In genomic region chr2:77781390-77781789, GRCm38 (mm10) we compare ENCODE assay signal across 28 mouse cellular contexts. TPM values are rescaled to one million over a fixed set of nuclear protein-coding genes. Genes with fewer than 3 reads are reported as not detected.
DNase-seq lines count a peak whose midpoint lies in the region; ATAC-seq and TF ChIP-seq lines count a peak whose summit lies in the region.
"Had no signal": no experiment of that assay in that cellular context is flagged by ENCODE, and none has a peak within 500 bp of the region (broad histone marks: within the 10 kb centered on the region; RNA-seq: fewer than 3 reads in every experiment).

No protein-coding gene starts in this region.

- H3K4me3 ChIP-seq in intestine, embryonic 14.5 days (ENCODE audit: low read depth, low read length) = no peak overlapping the region
- no peak overlapping the region for H3K4me3 ChIP-seq in intestine, postnatal 0 days (ENCODE audit: low read depth, low read length)
- H3K4me3 ChIP-seq in lung, embryonic 15.5 days = no peak overlapping the region
- H3K4me3 ChIP-seq in lung, adult 2 months (replicated peaks; ENCODE audit: extremely low read depth, low read depth, low read length) = no peak overlapping the region
- H3K4me3 ChIP-seq in limb, embryonic 15.5 days = no peak overlapping the region
- H3K4me3 ChIP-seq: embryonic facial prominence, embryonic 13.5 days; forebrain, embryonic 13.5 days; heart, embryonic 12.5 days; limb, embryonic 12.5 days; liver, embryonic 13.5 days; megakaryocyte, embryonic 14.5 days; neural tube, embryonic 12.5 days had no signal

- WGBS in intestine, embryonic 14.5 days = 42% methylated on average over 7 of the region's 7 CpGs
- WGBS in intestine, postnatal 0 days = 58% methylated on average over 7 of the region's 7 CpGs
- WGBS in lung, embryonic 15.5 days = 40% methylated on average over 7 of the region's 7 CpGs
- WGBS in lung, adult 2 months = 67% methylated on average over 7 of the region's 7 CpGs
- WGBS in limb, embryonic 15.5 days = 62% methylated on average over 7 of the region's 7 CpGs

- no peaks in the 10 kb centered on the region for H3K27me3 ChIP-seq in intestine, embryonic 14.5 days (replicated peaks; ENCODE audit: control insufficient read depth, insufficient read depth, low read length)
- no peaks in the 10 kb centered on the region for H3K27me3 ChIP-seq in intestine, postnatal 0 days (replicated peaks; ENCODE audit: control insufficient read depth, insufficient read depth, low read length)
- H3K27me3 ChIP-seq in lung, embryonic 15.5 days = no peaks in the 10 kb centered on the region
- no peaks in the 10 kb centered on the region for H3K27me3 ChIP-seq in limb, embryonic 15.5 days
- H3K27me3 ChIP-seq: embryonic facial prominence, embryonic 13.5 days; forebrain, embryonic 13.5 days; heart, embryonic 12.5 days; limb, embryonic 12.5 days; liver, embryonic 13.5 days; megakaryocyte, embryonic 14.5 days; neural tube, embryonic 12.5 days had no signal

- ATAC-seq in intestine, embryonic 14.5 days (replicated peaks; ENCODE audit: low FRiP score, low TSS enrichment, low read depth) = no peak
- no peak for ATAC-seq in intestine, postnatal 0 days
- ATAC-seq in lung, embryonic 15.5 days (ENCODE audit: borderline replicate concordance, extremely low read depth, low FRiP score, low TSS enrichment) = peak; percentile 49; the same call in 1 of the 2 replicates
- no peak for ATAC-seq in limb, embryonic 15.5 days (ENCODE audit: insufficient number of reproducible peaks, low FRiP score, low TSS enrichment, low read depth)
- ATAC-seq: activated CD4-positive, CD25-positive, alpha-beta regulatory T cell, adult 4 months; forebrain, embryonic 13.5 days had no signal

- no peak for TF ChIP-seq POLR2A in lung, adult 2 months (IDR thresholded peaks at IDR 0.05; ENCODE audit: borderline replicate concordance, extremely low read depth, low read depth, low read length)

- no peaks in the 10 kb centered on the region; the same call in 1 of the 2 replicates for H3K4me1 ChIP-seq in intestine, embryonic 14.5 days (replicated peaks; ENCODE audit: control insufficient read depth, insufficient read depth, low read length)
- no peaks in the 10 kb centered on the region for H3K4me1 ChIP-seq in intestine, postnatal 0 days (replicated peaks; ENCODE audit: control insufficient read depth, insufficient read depth, low read length)
- no peaks in the 10 kb centered on the region for H3K4me1 ChIP-seq in lung, embryonic 15.5 days
- no peaks in the 10 kb centered on the region for H3K4me1 ChIP-seq in lung, adult 2 months (ENCODE audit: control insufficient read depth, insufficient read depth, low read length)
- H3K4me1 ChIP-seq in limb, embryonic 15.5 days = 0 out of 2 replicates have a peak, but pooled peaks cover 8% of the 10 kb centered on the region
- H3K4me1 ChIP-seq: embryonic facial prominence, embryonic 13.5 days; limb, embryonic 12.5 days; liver, embryonic 13.5 days; megakaryocyte, embryonic 14.5 days; neural tube, embryonic 12.5 days had no signal

- H3K27ac ChIP-seq in intestine, embryonic 14.5 days (ENCODE audit: low read depth) = peak overlapping the region; percentile 17; the same call in 1 of the 2 replicates
- no peak overlapping the region for H3K27ac ChIP-seq in intestine, postnatal 0 days (ENCODE audit: low read depth, low read length)
- H3K27ac ChIP-seq in lung, embryonic 15.5 days = no peak overlapping the region
- H3K27ac ChIP-seq in limb, embryonic 15.5 days = 0 out of 2 replicates have a peak overlapping the region, but pooled peaks have one; percentile 47
- H3K27ac ChIP-seq: embryonic facial prominence, embryonic 13.5 days; forebrain, embryonic 13.5 days; limb, embryonic 12.5 days; liver, embryonic 13.5 days; neural tube, embryonic 12.5 days had no signal

- no peak overlapping the region for H3K9ac ChIP-seq in intestine, embryonic 14.5 days (ENCODE audit: low read length)
- H3K9ac ChIP-seq in intestine, postnatal 0 days (ENCODE audit: low read depth, low read length) = no peak overlapping the region
- H3K9ac ChIP-seq in lung, embryonic 15.5 days = no peak overlapping the region
- no peak overlapping the region for H3K9ac ChIP-seq in limb, embryonic 15.5 days
- H3K9ac ChIP-seq: embryonic facial prominence, embryonic 13.5 days; forebrain, embryonic 13.5 days; heart, embryonic 12.5 days; limb, embryonic 12.5 days; liver, embryonic 13.5 days; neural tube, embryonic 12.5 days had no signal

- no peaks in the 10 kb centered on the region for H3K36me3 ChIP-seq in intestine, embryonic 14.5 days (ENCODE audit: control insufficient read depth, insufficient read depth, low read length)
- no peaks in the 10 kb centered on the region for H3K36me3 ChIP-seq in intestine, postnatal 0 days (ENCODE audit: control insufficient read depth, insufficient read depth)
- H3K36me3 ChIP-seq in lung, embryonic 15.5 days = no peaks in the 10 kb centered on the region
- no peaks in the 10 kb centered on the region for H3K36me3 ChIP-seq in limb, embryonic 15.5 days
- H3K36me3 ChIP-seq: embryonic facial prominence, embryonic 13.5 days; heart, embryonic 12.5 days; limb, embryonic 12.5 days; liver, embryonic 13.5 days; neural tube, embryonic 12.5 days had no signal

- H3K4me2 ChIP-seq in intestine, embryonic 14.5 days (ENCODE audit: low read length) = 0 out of 2 replicates have a peak overlapping the region, but pooled peaks have one; percentile 1
- no peak overlapping the region for H3K4me2 ChIP-seq in intestine, postnatal 0 days (replicated peaks; ENCODE audit: low read depth)
- H3K4me2 ChIP-seq in lung, embryonic 15.5 days = peak overlapping the region; percentile 29; the same call in 1 of the 2 replicates
- no peak overlapping the region for H3K4me2 ChIP-seq in limb, embryonic 15.5 days
- H3K4me2 ChIP-seq: embryonic facial prominence, embryonic 13.5 days; forebrain, embryonic 13.5 days; heart, embryonic 12.5 days; limb, embryonic 12.5 days; liver, embryonic 13.5 days; neural tube, embryonic 12.5 days had no signal

- peak; percentile 48 to 49 for DNase-seq in cerebellum, postnatal 10 days
- no peak for DNase-seq in cerebellum, postnatal 25 days
- no peak for DNase-seq in intestine, embryonic 14.5 days (ENCODE audit: low spot score)
- DNase-seq in lung, adult 2 months = no peak
- DNase-seq in layer of hippocampus, postnatal 25 days (ENCODE audit: extremely low spot score in 1 of 2, low spot score in 1 of 2) = no peak
- DNase-seq: adrenal gland, adult 8-10 months; cerebellum, adult 11-12 months; cerebellum, postnatal 14 days; heart, adult 18-20 months; heart, postnatal 10 days; kidney, adult 9 months; layer of hippocampus, adult 9-11 months; liver, embryonic 13.5 days; midbrain, embryonic 14.5 days; right cerebral cortex, postnatal 14 days; spleen, adult 18-20 months; thymus, adult 18-20 months; thymus, postnatal 36 days had no signal

- no peaks in the 10 kb centered on the region for H3K9me3 ChIP-seq in intestine, embryonic 14.5 days (ENCODE audit: control insufficient read depth, low read length)
- no peaks in the 10 kb centered on the region for H3K9me3 ChIP-seq in intestine, postnatal 0 days (ENCODE audit: control insufficient read depth)
- no peaks in the 10 kb centered on the region for H3K9me3 ChIP-seq in lung, embryonic 15.5 days
- H3K9me3 ChIP-seq in limb, embryonic 15.5 days = no peaks in the 10 kb centered on the region
- H3K9me3 ChIP-seq: embryonic facial prominence, embryonic 13.5 days; forebrain, embryonic 13.5 days; heart, embryonic 12.5 days; limb, embryonic 12.5 days; liver, embryonic 13.5 days; neural tube, embryonic 12.5 days had no signal

- TF ChIP-seq CTCF in intestine, postnatal 0 days (IDR thresholded peaks at IDR 0.05; ENCODE audit: low read depth) = no peak
- no peak for TF ChIP-seq CTCF in lung, adult 2 months (IDR thresholded peaks at IDR 0.05; ENCODE audit: insufficient read depth, low read length)

RNA-seq across cellular contexts. Expression of gene Zfp385b, which starts 38.0 kb away (rescaled TPM):
- polyA plus RNA-seq in intestine, embryonic 14.5 days (2014; fragmentation: Nextera tagmentation; extraction: Ambion mirVana) = 7.6 and 7.9 TPM in 2 replicates
- polyA plus RNA-seq in intestine, postnatal 0 days (2015; fragmentation: Nextera tagmentation; extraction: Ambion mirVana) = 14.3 and 15.5 TPM in 2 replicates
- 4.9 and 5.9 TPM in 2 replicates for polyA plus RNA-seq in lung, embryonic 15.5 days (2015; fragmentation: Nextera tagmentation; extraction: Ambion mirVana)
- polyA plus RNA-seq in lung, adult 2 months (2012; rRNA removed) = 5.2 and 5.6 TPM in 2 replicates
- 12.0 and 12.9 TPM in 2 replicates for polyA plus RNA-seq in limb, embryonic 15.5 days (2015; fragmentation: Nextera tagmentation; extraction: Ambion mirVana)
- 10 to 100 TPM; 47.4 to 49.1 TPM for total RNA-seq in layer of hippocampus, postnatal 25 days (2021)

Comparison
In these comparisons a context has a peak if more than half of its experiments do, and no peak if none do; other contexts are left out.
1. DNase-seq: peak in cerebellum, postnatal 10 days (2 of 2); none in cerebellum, postnatal 25 days (0 of 2), intestine, embryonic 14.5 days (single experiment), lung, adult 2 months (single experiment) and layer of hippocampus, postnatal 25 days (0 of 2).
2. H3K27ac ChIP-seq: peak in intestine, embryonic 14.5 days (single experiment) and limb, embryonic 15.5 days (single experiment); none in intestine, postnatal 0 days (single experiment) and lung, embryonic 15.5 days (single experiment).
3. H3K4me2 ChIP-seq: peak in intestine, embryonic 14.5 days (single experiment) and lung, embryonic 15.5 days (single experiment); none in intestine, postnatal 0 days (single experiment) and limb, embryonic 15.5 days (single experiment).